Mouse (Mus musculus) heart, adult 2 months (tissue): ENCODE results near the gene Tspan33. TPM values are rescaled to one million over a fixed set of nuclear protein-coding genes. Genes with fewer than 3 reads are reported as not detected.
"Not testable (repeated sequence)": the region's sequence is repeated elsewhere in the genome, so short reads cannot be mapped to it uniquely, and the experiment has no call there.

Source experiments
- DNase-seq, 2 experiments: peaks; one replicate each; pipeline ENCODE4 v3.0.0; 2021
- H3K27ac ChIP-seq: fragments of 200-600 bp; 2 replicates; pipeline ENCODE4 v1.8.1; 2022
- H3K27me3 ChIP-seq: fragments of 200-500 bp; 2 replicates; pipeline ENCODE4 v1.6.1; 2012; ENCODE audit warnings: mild to moderate bottlenecking, low read length, inconsistent platforms, mixed read lengths; ENCODE audit not compliant: control insufficient read depth, insufficient read depth
- H3K36me3 ChIP-seq: fragments of 200-500 bp; 2 replicates; pipeline ENCODE4 v1.6.1; 2012; ENCODE audit warnings: low read length, inconsistent platforms; ENCODE audit not compliant: control insufficient read depth, insufficient read depth
- H3K4me1 ChIP-seq: fragments of 200-500 bp; 2 replicates; pipeline ENCODE4 v1.6.1; 2011; ENCODE audit warnings: low read length; ENCODE audit not compliant: control insufficient read depth, insufficient read depth
- H3K4me3 ChIP-seq: fragments of 200-600 bp; 2 replicates; pipeline ENCODE4 v1.8.1; 2022
- H3K79me2 ChIP-seq: fragments of 200-500 bp; replicated peaks from 2 replicates; pipeline ENCODE4 v1.6.1; 2012; ENCODE audit warnings: mild to moderate bottlenecking, inconsistent platforms, low read length, moderate library complexity, mixed read lengths; ENCODE audit not compliant: control insufficient read depth, insufficient read depth
- H3K9ac ChIP-seq: fragments of 200-500 bp; 2 replicates; pipeline ENCODE4 v1.6.1; 2012; ENCODE audit warnings: low read depth, mild to moderate bottlenecking, control low read depth, inconsistent platforms, low read length, mixed read lengths
- CTCF ChIP-seq: fragments of 200-600 bp; IDR thresholded peaks from 2 replicates; pipeline ENCODE4 v1.8.1; 2022; ENCODE audit warnings: antibody characterized with exemption, mild to moderate bottlenecking, moderate library complexity
- EP300 ChIP-seq: fragments of 200-500 bp; IDR thresholded peaks from 2 replicates; pipeline ENCODE4 v1.6.1; 2011; ENCODE audit warnings: low read depth, low read length, control low read depth; ENCODE audit not compliant: insufficient read depth
- POLR2A ChIP-seq: fragments of 200-500 bp; IDR thresholded peaks from 2 replicates; pipeline ENCODE4 v1.6.1; 2011; ENCODE audit warnings: mild to moderate bottlenecking, low read depth, low read length, control low read depth; ENCODE audit not compliant: insufficient read depth
- WGBS: fragments of 180-500 bp; shearing (Covaris S2); methylation state at CpG from one replicate; pipeline ENCODE4 v1.1.7; 2018; 5-methylcytosine and 5-hydroxymethylcytosine counted together
- intact Hi-C: fragments of 180-260 bp; cut with DNase I; formaldehyde crosslinking; loops from one replicate; pipeline ENCODE4 v1.15.1; 2025
- polyA plus RNA-seq: library from polyadenylated mRNA; depleted of rRNA; stranded (reverse); fragments of >200 nt; gene quantifications from 2 replicates; pipeline ENCODE4 v1.2.3, GENCODE M21; 2012
- total RNA-seq, 2 experiments: library from RNA; stranded (reverse); gene quantifications; 2 replicates each; pipeline ENCODE4 v1.2.3; 2021

The Tspan33 gene
- total and polyA plus RNA-seq, 3 experiments: 2.2 to 2.7 (median 2.5) TPM

DNA sequence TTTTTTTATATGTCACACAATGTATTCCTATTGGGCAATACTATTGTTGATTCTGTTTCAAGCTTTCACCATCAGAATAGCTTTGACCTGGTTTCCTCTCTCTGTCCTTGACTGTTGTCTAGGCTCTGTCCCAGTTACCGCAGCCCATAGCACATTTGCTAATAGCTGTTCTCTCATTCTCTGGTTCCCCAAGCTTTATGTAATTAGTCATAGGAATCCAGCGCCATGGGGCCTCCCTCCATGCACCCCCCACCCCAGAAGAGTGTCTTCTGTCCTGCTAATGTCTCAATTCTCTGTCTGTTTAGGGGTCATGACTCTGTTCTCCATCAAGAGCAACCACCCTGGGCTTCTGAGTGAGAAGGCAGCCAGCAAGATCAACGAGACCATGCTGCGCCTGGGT, 62.5 kb downstream of the Tspan33 start:
- WGBS: 89% methylated on average over 4 of the region's 4 CpGs
- H3K36me3 ChIP-seq: no peaks in the 10 kb centered on the region
- no peak overlapping the region for H3K4me3 ChIP-seq
- no peak overlapping the region for H3K27ac ChIP-seq
- no peaks in the 10 kb centered on the region for H3K79me2 ChIP-seq
- no peaks in the 10 kb centered on the region for H3K4me1 ChIP-seq
- no peaks in the 10 kb centered on the region for H3K27me3 ChIP-seq
- TF ChIP-seq CTCF (no peak), POLR2A (no peak)
- H3K9ac ChIP-seq: no peak overlapping the region
- DNase-seq: no peak
- intact Hi-C loops: loop anchor here (5.0 kb wide), 1 partner anchor 61 kb away; no protein-coding TSS in a partner anchor

DNA sequence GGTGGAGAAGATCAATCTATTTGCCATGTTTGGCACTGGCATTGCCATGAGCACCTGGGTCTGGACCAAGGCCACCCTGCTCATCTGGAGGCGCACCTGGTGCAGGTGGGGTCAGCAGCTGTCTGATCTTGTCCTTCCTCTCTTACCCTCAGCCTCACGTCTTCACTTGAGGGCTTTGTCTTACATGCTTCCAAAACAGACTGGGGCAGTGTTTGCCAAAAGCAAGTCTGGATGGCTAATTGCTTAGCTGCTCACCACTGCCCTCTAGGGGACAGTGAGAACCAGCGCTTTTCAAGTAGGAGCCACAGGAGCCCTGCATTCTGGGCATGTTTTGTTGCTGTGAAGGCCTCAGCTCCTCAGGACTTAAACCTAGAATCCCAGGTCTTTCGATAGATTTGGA, 64.4 kb downstream of the Tspan33 start:
- Histone ChIP-seq H3K36me3 (no peaks in the 10 kb centered on the region), H3K27me3 (no peaks in the 10 kb centered on the region), H3K4me3 (no peak overlapping the region), H3K9ac (no peak overlapping the region), H3K79me2 (no peaks in the 10 kb centered on the region), H3K4me1 (no peaks in the 10 kb centered on the region), H3K27ac (no peak overlapping the region)
- intact Hi-C loops: loop anchor here (1.0 to 5.0 kb wide), 2 partner anchors 46 to 59 kb away; no protein-coding TSS in a partner anchor
- TF ChIP-seq POLR2A: no peak
- TF ChIP-seq EP300: 0 out of 2 replicates have a peak, but pooled peaks have one; percentile 47
- peak; percentile 94; the same call in 1 of the 2 replicates for TF ChIP-seq CTCF
- 36% methylated on average over 4 of the region's 4 CpGs for WGBS
- peak; percentile 70 to 71 for DNase-seq

DNA sequence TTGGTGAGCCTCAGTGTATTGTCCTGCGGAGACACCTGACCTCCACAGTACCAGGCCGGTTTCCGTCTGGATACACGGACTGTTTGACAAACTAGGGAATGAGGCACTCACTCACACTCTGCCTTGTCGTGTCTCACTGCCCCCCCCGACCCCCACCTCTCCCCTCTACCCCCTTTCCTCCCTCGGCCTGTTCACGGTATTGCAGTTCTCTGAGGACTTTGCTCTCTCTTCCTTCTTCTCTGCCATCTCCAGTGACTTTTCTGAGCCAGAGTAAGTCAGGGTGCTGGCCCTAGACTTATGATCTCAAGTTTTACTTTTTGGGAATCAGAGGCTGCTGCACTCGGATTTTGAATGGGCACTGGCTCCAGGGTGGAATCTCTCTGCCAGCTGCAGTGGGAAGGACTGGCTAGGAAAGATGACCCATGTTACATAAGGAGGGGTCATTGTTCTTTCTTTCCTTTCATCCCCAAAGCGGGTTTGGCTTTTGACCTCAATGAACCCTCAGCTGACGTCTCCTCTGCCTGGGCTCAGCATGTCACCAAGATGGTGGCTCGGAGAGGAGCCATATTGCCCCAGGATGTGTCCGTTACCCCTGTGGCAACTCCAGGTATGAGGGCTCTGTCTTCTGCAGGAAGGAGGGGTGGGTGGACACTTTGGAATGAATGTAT, 65.1 kb downstream of the Tspan33 start:
- no peak overlapping the region for H3K27ac ChIP-seq
- H3K4me1 ChIP-seq: no peaks in the 10 kb centered on the region
- intact Hi-C loops: loop anchor here (5.0 kb wide), 1 partner anchor 58 kb away; no protein-coding TSS in a partner anchor
- H3K4me3 ChIP-seq: no peak overlapping the region
- DNase-seq: no peak
- no peaks in the 10 kb centered on the region for H3K79me2 ChIP-seq
- H3K27me3 ChIP-seq: no peaks in the 10 kb centered on the region
- TF ChIP-seq CTCF: no peak
- H3K9ac ChIP-seq: no peak overlapping the region
- H3K36me3 ChIP-seq: no peaks in the 10 kb centered on the region
- 88% methylated on average over 13 of the region's 13 CpGs for WGBS

DNA sequence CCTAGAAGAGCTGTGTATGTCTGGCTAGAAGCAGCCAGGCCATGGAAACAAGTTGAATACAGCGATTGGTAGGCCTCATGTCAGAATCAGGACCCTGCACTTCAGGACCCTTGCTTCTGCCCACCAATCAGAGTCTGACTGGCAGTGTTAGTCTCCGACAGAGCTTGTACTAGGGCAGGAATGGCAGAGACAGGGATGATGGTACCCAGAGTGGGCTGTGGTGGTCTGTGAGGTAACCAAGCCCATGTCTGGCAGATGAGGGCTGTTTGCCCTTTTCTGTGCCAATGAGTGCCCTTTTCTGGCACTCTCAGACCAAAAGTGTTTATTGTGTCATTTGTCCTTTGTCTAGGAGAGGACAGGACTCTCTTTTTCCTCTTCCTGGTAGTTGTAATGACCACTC, 66.4 kb downstream of the Tspan33 start:
- H3K27ac ChIP-seq, H3K79me2 ChIP-seq, H3K9ac ChIP-seq, DNase-seq, H3K4me1 ChIP-seq, H3K27me3 ChIP-seq, H3K4me3 ChIP-seq, H3K36me3 ChIP-seq: not testable (repeated sequence)
- 90% methylated on average over 2 of the region's 2 CpGs for WGBS
- intact Hi-C loops: loop anchor here (10.0 kb wide), 1 partner anchor 284 kb away; the partner anchor contains the start of gene Nrf1

DNA sequence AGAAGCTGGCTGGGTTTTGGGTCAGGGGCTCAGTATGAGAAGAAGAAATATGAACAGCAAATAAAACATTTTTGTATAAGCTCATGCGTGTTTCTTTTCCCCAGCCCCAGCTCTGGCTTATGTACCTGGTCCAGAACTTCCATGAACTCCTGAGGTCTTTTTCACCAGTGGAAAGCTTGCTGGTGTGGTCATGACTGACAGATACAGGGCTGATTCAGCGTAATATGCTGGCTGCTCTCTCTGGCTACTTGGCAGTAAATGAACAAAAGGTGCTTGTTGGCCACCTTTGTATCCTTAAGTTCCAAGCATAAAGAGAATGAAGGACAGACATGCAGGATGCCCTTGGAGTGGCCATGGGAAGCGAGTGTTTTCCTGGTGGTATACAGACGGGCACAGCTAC, 67.3 kb downstream of the Tspan33 start:
- WGBS: 92% methylated on average over 4 of the region's 4 CpGs
- Histone ChIP-seq H3K27ac (no peak overlapping the region), H3K4me3 (no peak overlapping the region), H3K27me3 (no peaks in the 10 kb centered on the region), H3K4me1 (no peaks in the 10 kb centered on the region), H3K36me3 (no peaks in the 10 kb centered on the region), H3K79me2 (no peaks in the 10 kb centered on the region), H3K9ac (no peak overlapping the region)
- no peak for TF ChIP-seq EP300
- TF ChIP-seq POLR2A: no peak
- no peak for TF ChIP-seq CTCF
- no peak for DNase-seq
- intact Hi-C loops: loop anchor here (10.0 kb wide), 1 partner anchor 284 kb away; the partner anchor contains the start of gene Nrf1

DNA sequence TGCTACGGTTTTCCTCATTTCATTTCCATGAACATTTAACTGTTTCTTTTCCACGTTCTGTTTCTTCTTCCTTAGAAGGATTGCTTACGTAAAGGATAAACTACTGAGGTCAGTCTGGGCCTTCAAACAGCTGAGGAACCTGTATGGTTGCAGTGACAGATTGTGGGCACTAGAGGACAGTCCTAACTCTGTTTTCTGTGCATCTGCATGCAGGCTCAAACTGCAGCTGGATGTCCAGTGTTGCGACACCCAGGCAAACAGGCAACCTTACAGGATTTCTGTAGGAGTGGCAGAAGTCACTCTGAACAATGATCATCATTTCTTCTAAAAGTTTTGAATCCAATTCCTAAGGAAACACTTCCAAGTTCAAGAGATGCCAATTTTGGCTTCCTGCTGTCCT, 68.5 kb downstream of the Tspan33 start:
- 68% methylated on average over 4 of the region's 4 CpGs for WGBS
- intact Hi-C loops: loop anchor here (10.0 kb wide), 1 partner anchor 282 kb away; the partner anchor contains the start of gene Nrf1
- no peaks in the 10 kb centered on the region for H3K4me1 ChIP-seq
- no peaks in the 10 kb centered on the region for H3K27me3 ChIP-seq
- no peak overlapping the region for H3K4me3 ChIP-seq
- H3K79me2 ChIP-seq: no peaks in the 10 kb centered on the region
- DNase-seq: peak in 1 of 2 experiments; percentile 18
- TF ChIP-seq CTCF (peak; percentile 69), EP300 (no peak), POLR2A (no peak)
- no peak overlapping the region for H3K9ac ChIP-seq
- no peak overlapping the region for H3K27ac ChIP-seq
- no peaks in the 10 kb centered on the region for H3K36me3 ChIP-seq
